Mouse (Mus musculus) Patski (cell line): ENCODE data around the gene Zfp646. TPM values are rescaled to one million over a fixed set of nuclear protein-coding genes. Genes with fewer than 3 reads are reported as not detected.
"Not testable (repeated sequence)": the region's sequence is repeated elsewhere in the genome, so short reads cannot be mapped to it uniquely, and the experiment has no call there.

Experiments
- ATAC-seq: fragments of 100-300 bp; one replicate; pipeline ENCODE4 v1.8.0; 2021
- CTCF ChIA-PET: fragments of 350-600 bp; sonication (Branson Sonifier 250); formaldehyde crosslinking; loops from one replicate; lab custom pipeline; 2022; ENCODE audit warnings: inconsistent platforms; lab: Charles Lee
- POLR2A ChIA-PET: fragments of 350-600 bp; sonication (Branson Sonifier 250); formaldehyde crosslinking; loops from one replicate; lab custom pipeline; 2022; ENCODE audit warnings: antibody characterized with exemption, inconsistent platforms; lab: Charles Lee
- DNase-seq: peaks from one replicate; pipeline ENCODE4 v3.0.0-alpha.2; 2011; ENCODE audit warnings: low read depth, low spot score
- H3K27me3 ChIP-seq: fragments of 371-371 bp; one replicate; pipeline ENCODE4 v1.5.1; 2021
- CTCF ChIP-seq: fragments of 100-300 bp; IDR thresholded peaks from one replicate; pipeline ENCODE4 v1.5.1; 2021
- in situ Hi-C: fragments of 300-500 bp; cut with MboI; formaldehyde crosslinking; loops from 3 replicates; pipeline ENCODE4 v1.11.1; 2018; ENCODE audit warnings: low pct_unique_long_range_greater_than_20kb, mixed read lengths
- polyA plus RNA-seq: library from polyadenylated mRNA; unstranded; gene quantifications from one replicate; pipeline ENCODE4 v1.2.3, GENCODE M21; 2021

The Zfp646 gene
- 22.3 TPM for polyA plus RNA-seq

- TF ChIP-seq CTCF: no peak
- ATAC-seq: peak; percentile 57
- POLR2A ChIA-PET: interaction anchor here (1.0 to 1.4 kb wide), 5 partner anchors 10 to 101 kb away, joined by 3 to 5 read pairs (median 4); no protein-coding TSS in a partner anchor
- H3K27me3 ChIP-seq: no peaks in the 10 kb centered on the region
- in situ Hi-C loops: no loop called here
- CTCF ChIA-PET: no interaction called here
- peak; percentile 33 for DNase-seq
Measured at GRCm38 (mm10) chr7:127876041-127876466, at the start of gene Zfp646. TSS of gene Zfp646 (plus strand) at chr7:127876221.

GRCm38 (mm10) chr7:127835550-127835949 lies 40.5 kb upstream of the Zfp646 start:
- in situ Hi-C loops: no loop called here
- CTCF ChIA-PET: no interaction called here

GRCm38 (mm10) chr7:127837473-127837872 lies 38.5 kb upstream of the Zfp646 start:
- DNase-seq (no peak), ATAC-seq (no peak)
- ChIA-PET POLR2A (no interaction called here), CTCF (no interaction called here)
- TF ChIP-seq CTCF: no peak
- H3K27me3 ChIP-seq: no peaks in the 10 kb centered on the region
- in situ Hi-C loops: no loop called here

More at GRCm38 (mm10) chr7:127835550-127835949, 40.5 kb upstream of the Zfp646 start:
- TF ChIP-seq CTCF: no peak
- H3K27me3 ChIP-seq: no peaks in the 10 kb centered on the region
- POLR2A ChIA-PET: no interaction called here
- ATAC-seq (no peak), DNase-seq (no peak)

- DNase-seq, POLR2A ChIA-PET, H3K27me3 ChIP-seq, ATAC-seq, CTCF ChIA-PET, in situ Hi-C loops: not testable (repeated sequence)
Measured at GRCm38 (mm10) chr7:127837878-127838277, 38.1 kb upstream of the Zfp646 start.

- ATAC-seq, H3K27me3 ChIP-seq, in situ Hi-C loops, DNase-seq: not testable (repeated sequence)
- CTCF ChIA-PET: interaction anchor here (2.0 kb wide), 1 partner anchor 10 kb away, joined by 6 read pairs; no protein-coding TSS in a partner anchor
- POLR2A ChIA-PET: interaction anchor here (0.9 to 1.8 kb wide), 2 partner anchors 10 to 63 kb away, joined by 3 to 5 read pairs; partner anchors contain the start of gene Setd1a
Measured at GRCm38 (mm10) chr7:127840031-127840430, 36.0 kb upstream of the Zfp646 start.

- ChIA-PET CTCF (interaction anchor here (2.0 kb wide), 1 partner anchor 9 kb away, joined by 6 read pairs; no protein-coding TSS in a partner anchor), POLR2A (interaction anchor here (0.7 to 1.8 kb wide), 5 partner anchors 9 to 92 kb away, joined by 3 to 5 read pairs (median 3); partner anchors contain the start of gene Setd1a)
- in situ Hi-C loops: no loop called here
Measured at GRCm38 (mm10) chr7:127840886-127841285, 35.1 kb upstream of the Zfp646 start.

GRCm38 (mm10) chr7:127841340-127842000 lies 34.6 kb upstream of the Zfp646 start:
- no peak for TF ChIP-seq CTCF
- ChIA-PET POLR2A (interaction anchor here (0.7 to 1.8 kb wide), 4 partner anchors 33 to 91 kb away, joined by 3 to 5 read pairs (median 4); partner anchors contain the start of gene Setd1a), CTCF (interaction anchor here (2.0 kb wide), 1 partner anchor 8 kb away, joined by 6 read pairs; no protein-coding TSS in a partner anchor)
- ATAC-seq (peak; percentile 70), DNase-seq (peak; percentile 66)
- in situ Hi-C loops: no loop called here
- no peaks in the 10 kb centered on the region for H3K27me3 ChIP-seq

More at GRCm38 (mm10) chr7:127840886-127841285, 35.1 kb upstream of the Zfp646 start:
- no peaks in the 10 kb centered on the region for H3K27me3 ChIP-seq
- TF ChIP-seq CTCF: no peak
- ATAC-seq (peak; percentile 13), DNase-seq (no peak)

- CTCF ChIA-PET: no interaction called here
- in situ Hi-C loops: no loop called here
- DNase-seq (peak; percentile 38), ATAC-seq (peak; percentile 68)
- TF ChIP-seq CTCF: no peak
- POLR2A ChIA-PET: interaction anchor here (1.7 kb wide), 1 partner anchor 41 kb away, joined by 4 read pairs; no protein-coding TSS in a partner anchor
- no peaks in the 10 kb centered on the region for H3K27me3 ChIP-seq
Measured at GRCm38 (mm10) chr7:127842001-127842718, 33.9 kb upstream of the Zfp646 start.

- ChIA-PET CTCF (interaction anchor here (1.5 to 2.0 kb wide), 3 partner anchors 10 to 20 kb away, joined by 4 to 6 read pairs (median 5); no protein-coding TSS in a partner anchor), POLR2A (interaction anchor here (0.7 kb wide), 1 partner anchor 10 kb away, joined by 3 read pairs; no protein-coding TSS in a partner anchor)
- ATAC-seq: no peak
- in situ Hi-C loops: no loop called here
- no peaks in the 10 kb centered on the region for H3K27me3 ChIP-seq
- no peak for TF ChIP-seq CTCF
- no peak for DNase-seq
Measured at GRCm38 (mm10) chr7:127849973-127850875, 25.8 kb upstream of the Zfp646 start.

GRCm38 (mm10) chr7:127850906-127851305 lies 25.1 kb upstream of the Zfp646 start:
- in situ Hi-C loops: no loop called here
- POLR2A ChIA-PET: no interaction called here

More at GRCm38 (mm10) chr7:127850906-127851305, 25.1 kb upstream of the Zfp646 start:
- no peaks in the 10 kb centered on the region for H3K27me3 ChIP-seq
- ATAC-seq (no peak), DNase-seq (no peak)
- CTCF ChIA-PET: interaction anchor here (2.0 kb wide), 2 partner anchors 10 to 20 kb away, joined by 4 to 6 read pairs; no protein-coding TSS in a partner anchor
- no peak for TF ChIP-seq CTCF
